Mouse (Mus musculus): Measurements from ENCODE around the gene Ybx1. TPM values are rescaled to one million over a fixed set of nuclear protein-coding genes. Genes with fewer than 3 reads are reported as not detected.

The Ybx1 gene
- total RNA-seq (2017) = 567 to 614 TPM (median 607 TPM) in 3 replicates

GRCm38 (mm10) chr4:119294415-119295133 lies at the start of gene Ybx1:
TSS of gene Ybx1 (minus strand) at chr4:119294604.
- ATAC-seq (replicated peaks; ENCODE audit: insufficient number of reproducible peaks, low FRiP score, low TSS enrichment, poor library complexity, severe bottlenecking) = peak; percentile 99

- ATAC-seq (replicated peaks; ENCODE audit: insufficient number of reproducible peaks, low FRiP score, low TSS enrichment, poor library complexity, severe bottlenecking) = peak; percentile 85
These were observed 44.5 kb upstream of the Ybx1 start for GRCm38 (mm10) chr4:119338861-119339361.

- no peak for ATAC-seq (replicated peaks; ENCODE audit: insufficient number of reproducible peaks, low FRiP score, low TSS enrichment, poor library complexity, severe bottlenecking)
These were observed 44.0 kb upstream of the Ybx1 start for GRCm38 (mm10) chr4:119338422-119338821.

GRCm38 (mm10) chr4:119333487-119333886 lies 39.1 kb upstream of the Ybx1 start:
- ATAC-seq (replicated peaks; ENCODE audit: insufficient number of reproducible peaks, low FRiP score, low TSS enrichment, poor library complexity, severe bottlenecking) = no peak

GRCm38 (mm10) chr4:119320896-119321550 lies 26.6 kb upstream of the Ybx1 start:
- no peak for ATAC-seq (replicated peaks; ENCODE audit: insufficient number of reproducible peaks, low FRiP score, low TSS enrichment, poor library complexity, severe bottlenecking)

GRCm38 (mm10) chr4:119320131-119320830 lies 25.9 kb upstream of the Ybx1 start, which contains the start of gene Ppih:
TSS of gene Ppih (minus strand) at chr4:119320546.
- ATAC-seq (replicated peaks; ENCODE audit: insufficient number of reproducible peaks, low FRiP score, low TSS enrichment, poor library complexity, severe bottlenecking) = peak; percentile 98

- ATAC-seq (replicated peaks; ENCODE audit: insufficient number of reproducible peaks, low FRiP score, low TSS enrichment, poor library complexity, severe bottlenecking) = no peak
These were observed 19.4 kb upstream of the Ybx1 start for GRCm38 (mm10) chr4:119313756-119314155.

GRCm38 (mm10) chr4:119305418-119305817 lies 11.0 kb upstream of the Ybx1 start:
- ATAC-seq (replicated peaks; ENCODE audit: insufficient number of reproducible peaks, low FRiP score, low TSS enrichment, poor library complexity, severe bottlenecking) = no peak

GRCm38 (mm10) chr4:119303291-119303690 lies 8.9 kb upstream of the Ybx1 start:
- no peak for ATAC-seq (replicated peaks; ENCODE audit: insufficient number of reproducible peaks, low FRiP score, low TSS enrichment, poor library complexity, severe bottlenecking)

GRCm38 (mm10) chr4:119301777-119302176 lies 7.4 kb upstream of the Ybx1 start:
- no peak for ATAC-seq (replicated peaks; ENCODE audit: insufficient number of reproducible peaks, low FRiP score, low TSS enrichment, poor library complexity, severe bottlenecking)

GRCm38 (mm10) chr4:119300761-119301160 lies 6.4 kb upstream of the Ybx1 start:
- no peak for ATAC-seq (replicated peaks; ENCODE audit: insufficient number of reproducible peaks, low FRiP score, low TSS enrichment, poor library complexity, severe bottlenecking)

GRCm38 (mm10) chr4:119297361-119297760 lies 3.0 kb upstream of the Ybx1 start:
- ATAC-seq (replicated peaks; ENCODE audit: insufficient number of reproducible peaks, low FRiP score, low TSS enrichment, poor library complexity, severe bottlenecking) = no peak

- ATAC-seq (replicated peaks; ENCODE audit: insufficient number of reproducible peaks, low FRiP score, low TSS enrichment, poor library complexity, severe bottlenecking) = no peak
These were observed 690 bp upstream of the Ybx1 start for GRCm38 (mm10) chr4:119295134-119295453.

- ATAC-seq (replicated peaks; ENCODE audit: insufficient number of reproducible peaks, low FRiP score, low TSS enrichment, poor library complexity, severe bottlenecking) = no peak
These were observed 688 bp downstream of the Ybx1 start for GRCm38 (mm10) chr4:119293574-119294258.

- peak; percentile 38; the same call in 1 of the 2 replicates for ATAC-seq (replicated peaks; ENCODE audit: insufficient number of reproducible peaks, low FRiP score, low TSS enrichment, poor library complexity, severe bottlenecking)
These were observed 1.4 kb downstream of the Ybx1 start for GRCm38 (mm10) chr4:119292771-119293573.

GRCm38 (mm10) chr4:119291921-119292320 lies 2.5 kb downstream of the Ybx1 start:
- ATAC-seq (replicated peaks; ENCODE audit: insufficient number of reproducible peaks, low FRiP score, low TSS enrichment, poor library complexity, severe bottlenecking) = no peak

- no peak for ATAC-seq (replicated peaks; ENCODE audit: insufficient number of reproducible peaks, low FRiP score, low TSS enrichment, poor library complexity, severe bottlenecking)
These were observed 9.1 kb downstream of the Ybx1 start for GRCm38 (mm10) chr4:119285336-119285735.

- no peak for ATAC-seq (replicated peaks; ENCODE audit: insufficient number of reproducible peaks, low FRiP score, low TSS enrichment, poor library complexity, severe bottlenecking)
These were observed 9.5 kb downstream of the Ybx1 start for GRCm38 (mm10) chr4:119284861-119285260.

Measured in monocyte, adult 5-6 weeks (primary cell).